Mouse (Mus musculus) hindbrain, embryonic 15.5 days (tissue): ENCODE measurements around the gene Krtap27-1. TPM values are rescaled to one million over a fixed set of nuclear protein-coding genes. Genes with fewer than 3 reads are reported as not detected.

Experiments used
- ATAC-seq: fragments of 200-750 bp; cut with Nextera tagmentation; 2 replicates; pipeline ENCODE4 v1.8.0; 2017; ENCODE audit warnings: low read depth, moderate number of reproducible peaks, moderate TSS enrichment; ENCODE audit not compliant: low FRiP score
- H3K27ac ChIP-seq: fragments of 300-500 bp; sonication (generic); replicated peaks from 2 replicates; pipeline ENCODE4 v1.5.1; 2015; ENCODE audit warnings: mild to moderate bottlenecking, inconsistent platforms
- H3K27me3 ChIP-seq: fragments of 300-500 bp; sonication (generic); 2 replicates; pipeline ENCODE4 v1.6.1; 2015; ENCODE audit warnings: control low read depth, inconsistent platforms
- H3K36me3 ChIP-seq: fragments of 300-500 bp; sonication (generic); 2 replicates; pipeline ENCODE4 v1.6.1; 2015; ENCODE audit warnings: control low read depth, inconsistent platforms
- H3K4me1 ChIP-seq: fragments of 300-500 bp; sonication (generic); replicated peaks from 2 replicates; pipeline ENCODE4 v1.6.1; 2015; ENCODE audit warnings: control low read depth, inconsistent platforms
- H3K4me2 ChIP-seq: fragments of 300-500 bp; sonication (generic); 2 replicates; pipeline ENCODE4 v1.6.1; 2015; ENCODE audit warnings: moderate library complexity, mild to moderate bottlenecking, inconsistent platforms
- H3K4me3 ChIP-seq: fragments of 300-500 bp; sonication (generic); 2 replicates; pipeline ENCODE4 v1.5.1; 2015; ENCODE audit warnings: mild to moderate bottlenecking, inconsistent platforms
- H3K9ac ChIP-seq: fragments of 300-500 bp; sonication (generic); 2 replicates; pipeline ENCODE4 v1.6.1; 2015; ENCODE audit warnings: inconsistent platforms
- H3K9me3 ChIP-seq: fragments of 300-500 bp; sonication (generic); 2 replicates; pipeline ENCODE4 v1.6.1; 2016; ENCODE audit warnings: control low read depth, inconsistent platforms
- WGBS: fragments of 180-500 bp; shearing (Covaris S2); methylation state at CpG from one replicate; pipeline ENCODE4 v1.1.7; 2015; 5-methylcytosine and 5-hydroxymethylcytosine counted together
- polyA plus RNA-seq: library from polyadenylated mRNA; unstranded; fragments of >200 nt; fragmentation: Nextera tagmentation; extraction: Ambion mirVana; gene quantifications from 2 replicates; pipeline ENCODE4 v1.2.1, GENCODE M21; 2015

Krtap27-1 gene
- polyA plus RNA-seq: not detected in 2 replicates

DNA sequence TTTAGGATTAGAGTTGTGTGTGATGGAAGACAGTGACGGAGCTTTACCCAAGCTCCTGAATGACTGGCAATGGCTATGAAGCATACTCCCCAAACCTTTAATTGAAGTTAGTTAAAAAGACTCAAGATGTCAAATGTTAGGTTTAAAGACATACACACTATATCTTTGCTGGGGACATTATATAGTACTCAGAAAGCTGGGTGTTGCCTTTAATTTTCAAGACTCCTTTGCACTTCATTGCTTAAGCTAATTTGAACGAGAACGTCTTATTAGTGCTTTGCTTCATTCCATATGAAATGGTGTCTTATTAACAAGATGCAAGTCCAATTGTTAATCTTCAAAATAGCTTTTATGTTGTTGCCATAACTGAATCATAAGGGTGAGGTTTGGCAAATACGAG, at the start of gene Krtap27-1:
Gene Krtap27-1, minus strand, starts transcription at position 101 of the 400 bp plus-strand sequence.
- no peak within 1 kb of the TSS for H3K4me3 ChIP-seq
- 93% methylated on average over 4 of the region's 4 CpGs for WGBS
- no peak for ATAC-seq
- no peaks in the 10 kb centered on the region for H3K36me3 ChIP-seq
- no peak within 1 kb of the TSS for H3K27ac ChIP-seq
- H3K9ac ChIP-seq: no peak within 1 kb of the TSS
- H3K27me3 ChIP-seq: no peaks in the 10 kb centered on the region
- no peaks in the 10 kb centered on the region for H3K9me3 ChIP-seq
- H3K4me1 ChIP-seq: no peaks in the 10 kb centered on the region
- no peak within 1 kb of the TSS for H3K4me2 ChIP-seq

DNA sequence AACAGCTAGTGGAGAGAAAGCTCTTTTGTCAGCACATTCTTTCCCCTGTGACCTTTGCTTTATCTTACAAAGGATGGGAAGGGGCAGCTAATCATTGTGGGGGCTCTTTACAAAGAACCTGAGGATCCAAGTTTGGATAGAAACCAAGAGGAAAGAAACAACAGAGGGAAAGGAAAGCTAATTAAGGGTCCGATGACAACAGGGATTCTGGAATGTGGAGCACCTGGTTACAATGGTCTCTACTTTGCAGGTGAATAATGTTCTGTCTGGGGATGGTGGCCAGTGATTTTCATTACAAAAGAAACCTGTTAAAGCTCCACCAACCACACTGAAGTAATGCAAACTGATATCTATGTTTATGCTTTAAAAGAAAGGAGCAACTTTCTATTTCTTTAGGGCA, 48.6 kb upstream of the Krtap27-1 start:
- H3K36me3 ChIP-seq: no peaks in the 10 kb centered on the region
- H3K9me3 ChIP-seq: no peaks in the 10 kb centered on the region
- no peak overlapping the region for H3K4me2 ChIP-seq
- H3K27me3 ChIP-seq: no peaks in the 10 kb centered on the region
- ATAC-seq: no peak
- 19% methylated on average over 1 of the region's 1 CpGs for WGBS
- H3K27ac ChIP-seq: no peak overlapping the region
- H3K4me1 ChIP-seq: no peaks in the 10 kb centered on the region
- no peak overlapping the region for H3K4me3 ChIP-seq
- no peak overlapping the region for H3K9ac ChIP-seq

DNA sequence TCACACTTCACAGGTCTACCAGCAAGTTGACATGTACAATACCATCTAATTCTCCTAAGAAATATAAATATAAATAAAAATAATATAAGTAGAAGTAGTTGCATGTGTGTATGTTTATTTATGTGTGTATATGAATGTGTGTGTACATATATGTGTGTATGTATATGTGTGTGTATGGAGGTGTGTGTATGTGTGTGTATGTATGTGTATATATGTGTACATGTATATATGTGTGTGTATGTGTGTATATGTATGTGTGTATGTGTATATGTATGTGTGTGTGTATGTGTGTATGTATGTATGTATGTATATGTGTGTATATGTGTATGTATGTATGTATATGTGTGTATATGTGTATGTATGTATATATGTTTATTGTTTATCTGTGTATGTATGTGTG, 45.1 kb upstream of the Krtap27-1 start:
- ATAC-seq: no peak
- H3K4me2 ChIP-seq: no peak overlapping the region
- H3K27ac ChIP-seq: no peak overlapping the region
- H3K27me3 ChIP-seq: no peaks in the 10 kb centered on the region
- no peaks in the 10 kb centered on the region for H3K9me3 ChIP-seq
- no peaks in the 10 kb centered on the region for H3K4me1 ChIP-seq
- no peaks in the 10 kb centered on the region for H3K36me3 ChIP-seq
- no peak overlapping the region for H3K9ac ChIP-seq
- no peak overlapping the region for H3K4me3 ChIP-seq

DNA sequence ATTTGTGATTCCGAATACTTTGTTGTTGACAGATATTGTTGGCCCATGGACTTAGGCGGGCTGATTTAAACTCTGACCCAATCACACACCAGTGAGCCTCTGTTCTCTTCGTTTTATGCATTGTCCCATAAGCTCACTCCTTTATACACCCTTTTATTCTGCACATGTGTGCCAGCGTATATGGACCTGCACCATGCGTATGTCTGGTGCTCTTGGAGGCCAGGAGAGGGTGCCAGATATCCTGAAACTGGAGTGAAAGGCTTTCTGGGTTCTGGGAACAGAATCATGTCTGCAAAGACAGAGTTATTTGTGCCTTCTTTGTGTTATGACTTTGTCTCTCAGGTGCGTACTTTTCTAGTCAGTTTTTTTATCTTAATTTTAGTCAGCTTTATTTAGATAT, 39.8 kb upstream of the Krtap27-1 start:
- H3K4me2 ChIP-seq: no peak overlapping the region
- WGBS: 87% methylated on average over 6 of the region's 6 CpGs
- no peak for ATAC-seq
- no peaks in the 10 kb centered on the region for H3K9me3 ChIP-seq
- no peaks in the 10 kb centered on the region for H3K36me3 ChIP-seq
- H3K27ac ChIP-seq: no peak overlapping the region
- H3K4me1 ChIP-seq: no peaks in the 10 kb centered on the region
- H3K4me3 ChIP-seq: no peak overlapping the region
- H3K27me3 ChIP-seq: no peaks in the 10 kb centered on the region
- no peak overlapping the region for H3K9ac ChIP-seq

DNA sequence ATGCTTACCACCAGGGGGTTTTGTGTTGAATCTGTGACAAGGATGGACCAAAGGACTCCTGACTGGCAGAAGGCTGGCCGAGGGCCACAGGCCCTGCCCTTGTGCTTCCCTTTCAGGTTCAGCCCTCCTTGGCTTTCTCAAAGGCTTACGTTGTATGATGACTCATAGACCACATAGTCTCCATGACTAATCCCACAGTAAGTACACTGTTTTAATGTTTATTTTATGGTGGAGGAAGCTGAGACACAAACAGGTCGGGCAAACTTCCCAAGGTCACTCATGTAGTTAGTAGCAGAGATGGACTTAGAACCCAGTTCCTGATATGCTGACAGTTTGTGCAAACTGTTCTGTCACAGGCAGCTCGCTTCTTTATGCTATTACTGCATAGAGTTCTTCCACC, 39.3 kb upstream of the Krtap27-1 start:
- H3K9me3 ChIP-seq: no peaks in the 10 kb centered on the region
- no peak overlapping the region for H3K4me2 ChIP-seq
- no peaks in the 10 kb centered on the region for H3K27me3 ChIP-seq
- H3K36me3 ChIP-seq: no peaks in the 10 kb centered on the region
- H3K9ac ChIP-seq: no peak overlapping the region
- no peaks in the 10 kb centered on the region for H3K4me1 ChIP-seq
- no peak overlapping the region for H3K27ac ChIP-seq
- no peak overlapping the region for H3K4me3 ChIP-seq
- WGBS: 75% methylated on average over 4 of the region's 4 CpGs
- no peak for ATAC-seq

DNA sequence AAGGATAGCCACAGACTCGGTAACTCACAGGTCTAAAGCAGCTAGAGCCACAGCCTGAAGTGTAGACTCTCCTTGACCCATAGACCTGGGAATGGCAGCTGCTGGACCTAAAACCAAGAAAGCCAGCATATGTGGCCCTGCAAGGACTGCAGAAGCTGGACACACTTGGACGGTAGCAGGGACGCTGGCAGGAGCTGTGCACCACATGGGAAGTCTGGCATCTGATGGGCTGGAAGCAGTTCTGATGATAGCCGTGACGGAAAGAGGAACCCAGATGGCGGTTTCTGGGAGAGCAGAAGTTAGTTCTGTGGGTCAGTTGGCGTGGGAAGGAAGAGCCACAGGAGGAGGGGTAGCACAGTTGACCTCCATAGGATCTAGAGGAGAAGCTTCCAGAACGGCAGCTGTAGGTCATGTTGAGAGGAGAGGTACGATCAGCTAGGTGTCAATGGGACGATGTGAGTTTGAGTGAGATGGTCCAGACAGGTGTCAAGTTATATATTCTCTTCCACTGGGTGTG, 36.1 kb upstream of the Krtap27-1 start, which contains the start of gene 2310061N02Rik:
Gene 2310061N02Rik, minus strand, starts transcription at position 467 of the 517 bp plus-strand sequence.
- H3K36me3 ChIP-seq: no peaks in the 10 kb centered on the region
- no peak for ATAC-seq
- H3K9ac ChIP-seq: no peak within 1 kb of the TSS
- H3K4me3 ChIP-seq: no peak within 1 kb of the TSS
- no peaks in the 10 kb centered on the region for H3K9me3 ChIP-seq
- H3K4me1 ChIP-seq: no peaks in the 10 kb centered on the region
- H3K27ac ChIP-seq: no peak within 1 kb of the TSS
- no peak within 1 kb of the TSS for H3K4me2 ChIP-seq
- H3K27me3 ChIP-seq: no peaks in the 10 kb centered on the region
- 87% methylated on average over 10 of the region's 10 CpGs for WGBS

DNA sequence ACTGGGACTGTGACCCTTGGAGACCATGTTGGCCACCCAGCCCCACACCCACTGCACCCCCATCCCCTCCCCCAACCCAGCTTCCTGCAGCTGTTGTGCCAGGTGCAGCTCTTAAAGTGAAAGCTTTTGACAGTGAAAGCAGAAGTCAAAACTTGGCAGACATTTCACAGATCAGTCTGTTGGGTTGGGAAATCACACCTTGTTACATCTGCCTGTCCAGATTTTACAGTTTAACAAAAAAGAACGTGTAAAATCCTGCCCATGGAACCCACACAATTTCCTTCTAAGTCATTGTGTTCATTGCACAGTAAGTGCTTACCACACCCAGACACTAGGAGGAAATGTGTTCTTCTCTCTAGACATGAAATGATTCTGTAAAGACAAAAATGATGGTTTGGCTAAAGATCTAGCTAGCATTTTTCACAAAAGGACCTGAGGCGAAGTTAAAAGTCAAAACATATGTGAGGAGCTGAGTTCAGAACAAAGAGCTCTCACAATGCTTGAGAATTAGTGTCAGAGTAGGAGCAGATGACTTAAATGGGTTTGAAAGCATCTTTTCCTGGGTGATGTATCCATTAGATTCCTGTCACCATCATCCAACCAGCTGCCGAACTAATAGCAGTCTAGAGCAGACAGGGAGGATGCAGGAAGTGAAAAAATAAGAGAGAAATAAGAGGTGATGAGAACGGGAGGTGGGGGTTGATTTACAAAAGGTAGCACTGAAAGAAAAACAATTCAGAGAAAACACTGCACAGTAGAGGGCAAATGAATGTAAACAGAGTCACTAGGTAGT, 29.8 kb upstream of the Krtap27-1 start:
- Histone ChIP-seq H3K4me2 (no peak overlapping the region), H3K27ac (no peak overlapping the region), H3K4me1 (no peaks in the 10 kb centered on the region), H3K9ac (no peak overlapping the region), H3K4me3 (no peak overlapping the region), H3K27me3 (no peaks in the 10 kb centered on the region), H3K36me3 (no peaks in the 10 kb centered on the region), H3K9me3 (no peaks in the 10 kb centered on the region)
- 59% methylated on average over 4 of the region's 4 CpGs for WGBS
- ATAC-seq: no peak

DNA sequence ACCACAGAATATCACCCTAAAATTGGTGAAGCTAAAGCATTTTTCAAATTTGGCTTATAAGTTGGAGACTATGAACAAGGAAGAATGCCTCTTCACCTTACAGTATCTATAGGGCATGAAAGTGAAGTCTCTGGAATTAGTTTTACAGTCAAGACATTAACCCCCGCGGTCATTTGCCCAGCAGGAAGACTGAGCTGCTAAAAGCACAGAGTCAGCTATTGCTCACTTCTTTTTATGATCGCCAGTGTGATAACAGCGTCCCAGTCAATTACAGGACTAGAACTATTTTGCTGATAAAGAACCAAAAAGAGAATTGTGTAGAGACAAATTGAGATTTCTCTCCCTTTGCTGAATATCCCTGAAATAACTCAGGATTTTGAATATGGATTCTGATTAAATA, 24.8 kb upstream of the Krtap27-1 start:
- Histone ChIP-seq H3K4me2 (no peak overlapping the region), H3K4me3 (no peak overlapping the region), H3K36me3 (no peaks in the 10 kb centered on the region), H3K27me3 (no peaks in the 10 kb centered on the region), H3K27ac (no peak overlapping the region), H3K9me3 (no peaks in the 10 kb centered on the region), H3K9ac (no peak overlapping the region), H3K4me1 (no peaks in the 10 kb centered on the region)
- WGBS: 79% methylated on average over 4 of the region's 4 CpGs
- ATAC-seq: no peak

DNA sequence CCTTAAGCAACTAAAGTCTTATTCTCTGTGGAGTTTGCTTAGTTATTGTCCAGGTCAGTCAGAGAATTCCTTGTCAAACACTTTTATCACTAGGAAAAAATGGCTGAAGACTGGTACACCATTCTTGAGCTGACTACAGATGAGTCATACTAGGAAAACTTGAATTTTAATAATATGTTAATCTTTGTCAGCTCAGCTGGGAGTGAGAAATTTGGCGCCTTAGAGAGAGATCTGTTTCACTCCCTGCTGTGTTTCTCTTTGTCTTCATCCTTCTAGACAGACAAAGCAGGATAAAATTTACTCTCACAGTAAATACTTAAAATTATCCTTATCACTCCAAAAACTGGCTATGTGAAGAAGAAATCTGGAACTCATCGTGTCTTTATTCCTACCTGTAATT, 9.8 kb upstream of the Krtap27-1 start:
- H3K4me3 ChIP-seq: no peak overlapping the region
- ATAC-seq: no peak
- H3K27me3 ChIP-seq: no peaks in the 10 kb centered on the region
- H3K36me3 ChIP-seq: no peaks in the 10 kb centered on the region
- no peak overlapping the region for H3K27ac ChIP-seq
- no peak overlapping the region for H3K9ac ChIP-seq
- WGBS: 32% methylated on average over 2 of the region's 2 CpGs
- H3K4me1 ChIP-seq: no peaks in the 10 kb centered on the region
- H3K4me2 ChIP-seq: no peak overlapping the region
- no peaks in the 10 kb centered on the region for H3K9me3 ChIP-seq

DNA sequence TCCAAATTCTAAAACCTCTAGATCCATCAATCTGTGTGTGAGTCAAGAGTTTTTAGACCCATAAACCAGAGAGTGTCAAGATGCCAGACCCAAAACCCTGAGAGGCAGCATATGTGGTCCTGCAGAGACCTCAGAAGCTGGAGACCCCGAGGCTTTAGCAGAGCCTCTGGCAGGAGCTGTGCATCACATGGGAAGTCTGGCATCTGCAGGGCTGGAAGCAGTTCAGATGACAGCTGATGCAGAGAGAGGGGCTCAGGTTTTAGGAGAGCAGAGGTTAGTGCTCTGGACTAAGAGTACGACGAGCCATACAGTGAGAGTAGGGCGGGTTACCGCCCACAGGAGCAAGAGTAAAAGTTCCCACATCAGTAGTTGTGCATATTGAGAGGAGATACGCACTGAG, 7.6 kb upstream of the Krtap27-1 start:
- H3K27me3 ChIP-seq: no peaks in the 10 kb centered on the region
- no peaks in the 10 kb centered on the region for H3K4me1 ChIP-seq
- H3K27ac ChIP-seq: no peak overlapping the region
- no peak overlapping the region for H3K4me2 ChIP-seq
- H3K9ac ChIP-seq: no peak overlapping the region
- ATAC-seq: no peak
- H3K36me3 ChIP-seq: no peaks in the 10 kb centered on the region
- WGBS: 86% methylated on average over 6 of the region's 6 CpGs
- no peaks in the 10 kb centered on the region for H3K9me3 ChIP-seq
- H3K4me3 ChIP-seq: no peak overlapping the region

DNA sequence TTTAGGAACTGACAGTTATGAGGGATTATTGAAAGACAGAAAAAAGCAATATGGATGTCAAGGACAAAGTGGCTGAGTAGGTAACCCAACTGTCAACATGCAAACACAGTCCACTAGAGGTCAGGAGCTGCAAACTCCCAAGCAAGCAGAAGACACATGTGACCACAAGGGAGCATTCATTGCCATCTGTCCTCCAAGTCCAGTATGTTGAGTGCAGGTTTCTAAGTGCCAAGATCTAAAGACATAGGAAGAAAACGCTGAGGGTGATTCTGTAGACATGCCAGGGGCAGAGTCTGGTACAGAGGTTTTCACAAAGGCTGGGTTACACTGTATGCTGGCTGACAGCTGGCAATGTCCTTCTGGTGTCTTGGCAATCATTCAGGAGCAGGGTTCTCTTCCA, 14.0 kb downstream of the Krtap27-1 start:
- H3K36me3 ChIP-seq: no peaks in the 10 kb centered on the region
- H3K9ac ChIP-seq: no peak overlapping the region
- no peak overlapping the region for H3K4me3 ChIP-seq
- H3K9me3 ChIP-seq: no peaks in the 10 kb centered on the region
- H3K27me3 ChIP-seq: no peaks in the 10 kb centered on the region
- H3K27ac ChIP-seq: no peak overlapping the region
- H3K4me1 ChIP-seq: no peaks in the 10 kb centered on the region
- ATAC-seq: peak; percentile 78
- no peak overlapping the region for H3K4me2 ChIP-seq
- WGBS: 42% methylated on average over 1 of the region's 1 CpGs

DNA sequence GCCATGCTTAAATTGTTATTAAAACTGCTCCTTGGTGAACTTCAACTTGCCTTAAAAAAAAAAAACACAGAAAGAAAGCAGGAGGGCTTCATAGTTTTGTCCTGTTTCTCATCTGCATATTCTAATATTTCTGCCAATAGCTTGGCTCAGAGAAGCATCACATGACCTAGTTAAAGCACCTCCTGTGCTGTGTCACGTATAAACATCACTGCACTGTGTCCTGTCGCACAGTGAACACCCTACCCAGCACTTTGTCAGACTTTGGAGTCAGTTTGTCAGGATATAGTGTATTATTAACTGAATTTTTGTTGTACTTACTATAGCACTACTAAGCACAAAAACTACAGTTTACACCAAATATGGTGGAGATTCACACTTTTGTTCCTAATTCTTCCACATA, 19.5 kb downstream of the Krtap27-1 start:
- 62% methylated on average over 2 of the region's 2 CpGs for WGBS
- no peak for ATAC-seq

DNA sequence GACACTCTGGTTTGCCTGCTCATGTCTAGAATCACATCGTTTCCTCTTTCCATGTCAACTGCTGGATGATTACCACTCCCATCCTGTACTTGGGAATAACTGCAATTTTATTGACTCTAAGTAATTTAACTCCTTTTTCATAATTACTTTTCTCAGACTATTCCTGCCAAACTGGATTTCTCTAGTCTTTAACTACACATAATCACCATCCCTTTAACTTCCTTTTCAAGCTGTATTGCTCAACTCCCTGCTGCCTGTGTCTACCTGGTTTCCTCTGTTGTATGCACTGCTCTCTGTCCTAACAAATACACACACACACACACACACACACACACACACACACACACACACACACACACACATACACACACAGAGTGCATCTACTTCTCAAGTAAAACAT, 20.4 kb downstream of the Krtap27-1 start:
- H3K9me3 ChIP-seq: no peaks in the 10 kb centered on the region
- no peaks in the 10 kb centered on the region for H3K27me3 ChIP-seq
- no peak overlapping the region for H3K27ac ChIP-seq
- WGBS: 81% methylated on average over 1 of the region's 1 CpGs
- no peak overlapping the region for H3K4me3 ChIP-seq
- H3K4me1 ChIP-seq: no peaks in the 10 kb centered on the region
- no peak overlapping the region for H3K9ac ChIP-seq
- no peak overlapping the region for H3K4me2 ChIP-seq
- no peaks in the 10 kb centered on the region for H3K36me3 ChIP-seq
- ATAC-seq: no peak

More for the DNA sequence above, 19.5 kb downstream of the Krtap27-1 start:
- no peak overlapping the region for H3K4me2 ChIP-seq
- no peak overlapping the region for H3K9ac ChIP-seq
- no peaks in the 10 kb centered on the region for H3K9me3 ChIP-seq
- no peaks in the 10 kb centered on the region for H3K4me1 ChIP-seq
- no peak overlapping the region for H3K4me3 ChIP-seq
- H3K36me3 ChIP-seq: no peaks in the 10 kb centered on the region
- no peaks in the 10 kb centered on the region for H3K27me3 ChIP-seq
- H3K27ac ChIP-seq: no peak overlapping the region
